Mouse (Mus musculus) forebrain, embryonic 14.5 days (tissue): ENCODE measurements around the gene Mmp12. TPM values are rescaled to one million over a fixed set of nuclear protein-coding genes. Genes with fewer than 3 reads are reported as not detected.

Experiments used
- polyA plus RNA-seq: library from polyadenylated mRNA; unstranded; fragments of >200 nt; fragmentation: Nextera tagmentation; extraction: Ambion mirVana; gene quantifications from 2 replicates; pipeline ENCODE4 v1.2.1, GENCODE M21; 2014

Gene Mmp12
- polyA plus RNA-seq, 1 experiment from 2014 or later = not detected

Other genes with a start within 250 kb of the Mmp12 start
- 15.5 and 20.5 TPM in 2 replicates for gene Dync2h1, start 159.9 kb upstream of the Mmp12 start, polyA plus RNA-seq
- gene Dcun1d5, start 159.9 kb upstream of the Mmp12 start, polyA plus RNA-seq = 134 and 141 TPM in 2 replicates
- gene Mmp13, start 71.9 kb upstream of the Mmp12 start, polyA plus RNA-seq = not detected in 2 replicates
- not detected in 2 replicates for gene Mmp1b, start 43.7 kb downstream of the Mmp12 start, polyA plus RNA-seq
- gene Mmp3, start 101.4 kb downstream of the Mmp12 start, polyA plus RNA-seq = not detected in 2 replicates
- not detected in 2 replicates for gene Mmp10, start 158.0 kb downstream of the Mmp12 start, polyA plus RNA-seq
- gene Mmp8, start 214.1 kb downstream of the Mmp12 start, polyA plus RNA-seq = not detected in 2 replicates
- gene Mmp27, start 227.0 kb downstream of the Mmp12 start, polyA plus RNA-seq = not detected in 2 replicates